ENCODE assay signal across 10 mouse cellular contexts in the genomic region with DNA sequence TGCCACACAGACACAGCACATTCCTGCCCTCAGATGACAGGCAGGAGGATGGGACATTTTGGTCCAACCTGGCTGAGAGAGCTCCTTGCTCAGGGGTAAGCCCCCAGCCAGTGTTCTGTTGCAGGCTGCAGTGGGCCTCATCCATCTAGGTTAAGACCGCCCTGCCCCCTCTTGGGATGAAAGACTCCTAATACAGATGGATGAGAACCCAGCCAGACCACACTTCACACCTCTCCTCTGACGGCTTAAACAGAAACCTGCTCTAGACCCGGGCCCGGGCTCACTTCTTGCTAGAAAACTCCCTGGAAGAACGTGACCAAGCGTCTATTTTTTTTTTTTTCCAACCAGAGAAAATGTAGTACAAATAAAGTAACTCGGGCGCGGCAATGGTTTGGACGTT. TPM values are rescaled to one million over a fixed set of nuclear protein-coding genes. Genes with fewer than 3 reads are reported as not detected.
DNase-seq lines count a peak whose midpoint lies in the region; ATAC-seq lines count a peak whose summit lies in the region.
"Had no signal": no experiment of that assay in that cellular context is flagged by ENCODE, and none has a peak within 500 bp of the region (broad histone marks: within the 10 kb centered on the region; RNA-seq: fewer than 3 reads in every experiment).

No protein-coding gene starts in this region.

- peak overlapping the region; percentile 95 for H3K4me2 ChIP-seq in kidney, embryonic 15.5 days
- H3K4me2 ChIP-seq in embryonic facial prominence, embryonic 14.5 days (ENCODE audit: low read depth, low read length) = peak overlapping the region; percentile 100
- H3K4me2 ChIP-seq in intestine, embryonic 15.5 days (replicated peaks) = peak overlapping the region; percentile 98; the same call in 1 of the 2 replicates
- peak overlapping the region; percentile 99 for H3K4me2 ChIP-seq in neural tube, embryonic 14.5 days (ENCODE audit: low read depth, low read length)

- peak overlapping the region; percentile 62 for H3K4me3 ChIP-seq in kidney, embryonic 15.5 days (replicated peaks)
- peak overlapping the region; percentile 63 for H3K4me3 ChIP-seq in embryonic facial prominence, embryonic 14.5 days (ENCODE audit: low read depth, low read length)
- H3K4me3 ChIP-seq in intestine, embryonic 15.5 days (replicated peaks) = peak overlapping the region; percentile 9; the same call in 1 of the 2 replicates
- H3K4me3 ChIP-seq in neural tube, embryonic 14.5 days (ENCODE audit: low read depth, low read length) = peak overlapping the region; percentile 19; the same call in 1 of the 2 replicates

- peaks cover 41% of the 10 kb centered on the region for H3K4me1 ChIP-seq in kidney, embryonic 15.5 days
- peaks cover 13% of the 10 kb centered on the region for H3K4me1 ChIP-seq in embryonic facial prominence, embryonic 14.5 days (ENCODE audit: control insufficient read depth, insufficient read depth, low read length)
- H3K4me1 ChIP-seq in intestine, embryonic 15.5 days (replicated peaks) = peaks cover 34% of the 10 kb centered on the region
- peaks cover 34% of the 10 kb centered on the region for H3K4me1 ChIP-seq in neural tube, embryonic 14.5 days (ENCODE audit: control insufficient read depth, insufficient read depth, low read length)

- no peak for DNase-seq in kidney, postnatal 25 days
- DNase-seq in embryonic facial prominence, embryonic 14.5 days (ENCODE audit: low spot score) = no peak
- no peak for DNase-seq in adrenal gland, postnatal 4 days (ENCODE audit: low spot score in 2 of 2)
- DNase-seq in gastrocnemius, postnatal 25 days = no peak
- no peak for DNase-seq in gastrocnemius, adult 18-20 months (ENCODE audit: low spot score)
- DNase-seq: gastrocnemius, postnatal 36 days had no signal

- peaks cover 98% of the 10 kb centered on the region for H3K27me3 ChIP-seq in kidney, embryonic 15.5 days
- peaks cover 84% of the 10 kb centered on the region for H3K27me3 ChIP-seq in embryonic facial prominence, embryonic 14.5 days (replicated peaks; ENCODE audit: control insufficient read depth, insufficient read depth, low read length)
- peaks cover 80% of the 10 kb centered on the region for H3K27me3 ChIP-seq in intestine, embryonic 15.5 days (replicated peaks)
- H3K27me3 ChIP-seq in neural tube, embryonic 14.5 days (ENCODE audit: control insufficient read depth, insufficient read depth, low read length) = peaks cover 27% of the 10 kb centered on the region

- no peak for ATAC-seq in kidney, embryonic 15.5 days (replicated peaks; ENCODE audit: low FRiP score)
- ATAC-seq in embryonic facial prominence, embryonic 14.5 days (ENCODE audit: low read depth) = no peak
- no peak for ATAC-seq in intestine, embryonic 15.5 days
- no peak for ATAC-seq in neural tube, embryonic 14.5 days (ENCODE audit: low read depth)

- no peaks in the 10 kb centered on the region for H3K9me3 ChIP-seq in kidney, embryonic 15.5 days (replicated peaks)
- no peaks in the 10 kb centered on the region for H3K9me3 ChIP-seq in embryonic facial prominence, embryonic 14.5 days (ENCODE audit: control insufficient read depth, low read length)
- H3K9me3 ChIP-seq in intestine, embryonic 15.5 days = no peaks in the 10 kb centered on the region
- no peaks in the 10 kb centered on the region for H3K9me3 ChIP-seq in neural tube, embryonic 14.5 days (ENCODE audit: control insufficient read depth, low read length)
- H3K9me3 ChIP-seq: G1E had no signal

- 3% methylated on average over 10 of the region's 10 CpGs for WGBS in kidney, embryonic 15.5 days
- 1% methylated on average over 10 of the region's 10 CpGs for WGBS in embryonic facial prominence, embryonic 14.5 days
- 7% methylated on average over 10 of the region's 10 CpGs for WGBS in intestine, embryonic 15.5 days
- WGBS in neural tube, embryonic 14.5 days = 2% methylated on average over 10 of the region's 10 CpGs

- H3K27ac ChIP-seq in kidney, embryonic 15.5 days = no peak overlapping the region
- H3K27ac ChIP-seq in embryonic facial prominence, embryonic 14.5 days (replicated peaks; ENCODE audit: low read depth, low read length) = no peak overlapping the region
- H3K27ac ChIP-seq in intestine, embryonic 15.5 days = no peak overlapping the region
- H3K27ac ChIP-seq in neural tube, embryonic 14.5 days (ENCODE audit: low read depth, low read length) = no peak overlapping the region

- 0 out of 2 replicates have a peak overlapping the region, but pooled peaks have one; percentile 10 for H3K9ac ChIP-seq in kidney, embryonic 15.5 days
- no peak overlapping the region for H3K9ac ChIP-seq in embryonic facial prominence, embryonic 14.5 days (ENCODE audit: low read depth, low read length)
- H3K9ac ChIP-seq in intestine, embryonic 15.5 days = no peak overlapping the region
- H3K9ac ChIP-seq in neural tube, embryonic 14.5 days (replicated peaks; ENCODE audit: low read depth, low read length) = peak overlapping the region; percentile 21; the same call in 1 of the 2 replicates

- no peaks in the 10 kb centered on the region for H3K36me3 ChIP-seq in kidney, embryonic 15.5 days
- no peaks in the 10 kb centered on the region for H3K36me3 ChIP-seq in embryonic facial prominence, embryonic 14.5 days (ENCODE audit: control insufficient read depth, insufficient read depth, low read length)
- no peaks in the 10 kb centered on the region for H3K36me3 ChIP-seq in intestine, embryonic 15.5 days
- H3K36me3 ChIP-seq in neural tube, embryonic 14.5 days (ENCODE audit: control insufficient read depth, insufficient read depth, low read length) = no peaks in the 10 kb centered on the region
- H3K36me3 ChIP-seq: G1E had no signal

RNA-seq across cellular contexts. Expression of gene Ntng2, which starts 3.0 kb away (rescaled TPM):
- 3.9 and 4.1 TPM in 2 replicates for polyA plus RNA-seq in kidney, embryonic 15.5 days (2015; fragmentation: Nextera tagmentation; extraction: Ambion mirVana)
- 0.85 and 1.0 TPM in 2 replicates for polyA plus RNA-seq in embryonic facial prominence, embryonic 14.5 days (2014; fragmentation: Nextera tagmentation; extraction: Ambion mirVana)
- 0.10 and 0.26 TPM in 2 replicates for polyA plus RNA-seq in intestine, embryonic 15.5 days (2015; fragmentation: Nextera tagmentation; extraction: Ambion mirVana)
- 1.3 and 1.8 TPM in 2 replicates for polyA plus RNA-seq in neural tube, embryonic 14.5 days (2014; fragmentation: Nextera tagmentation; extraction: Ambion mirVana)
- 10 to 100 TPM; 31.5 to 32.3 TPM for total RNA-seq in adrenal gland, postnatal 4 days (2021)
- 10 to 100 TPM; 33.4 to 40.0 TPM for total RNA-seq in gastrocnemius, postnatal 25 days (2021)
- 10 to 100 TPM; 22.3 to 31.2 TPM for total RNA-seq in gastrocnemius, adult 18-20 months (2021)
- polyA plus RNA-seq: G1E had no signal

Comparison
In these comparisons a context has a peak if more than half of its experiments do, and no peak if none do; other contexts are left out.
1. H3K4me3 ChIP-seq: peak in every context shown above with its lines; median percentile 63 in embryonic facial prominence, embryonic 14.5 days; 62 in kidney, embryonic 15.5 days; 19 in neural tube, embryonic 14.5 days; 9 in intestine, embryonic 15.5 days.
2. H3K9ac ChIP-seq: peak in kidney, embryonic 15.5 days (single experiment) and neural tube, embryonic 14.5 days (single experiment); none in embryonic facial prominence, embryonic 14.5 days (single experiment) and intestine, embryonic 15.5 days (single experiment).
3. Peak in every context shown above with its lines, with median percentiles within 50 percentile points of each other: H3K4me2 ChIP-seq.